Mouse (Mus musculus) monocyte, adult 2 months (primary cell): ENCODE results near the gene Hoxd1.

Experiments used
- DNase-seq, 2 experiments: peaks; one replicate each; pipeline ENCODE4 v3.0.0; 2022; ENCODE audit warnings: low spot score in 2 of 2, low read depth in 1 of 2

Hoxd1 gene

DNA sequence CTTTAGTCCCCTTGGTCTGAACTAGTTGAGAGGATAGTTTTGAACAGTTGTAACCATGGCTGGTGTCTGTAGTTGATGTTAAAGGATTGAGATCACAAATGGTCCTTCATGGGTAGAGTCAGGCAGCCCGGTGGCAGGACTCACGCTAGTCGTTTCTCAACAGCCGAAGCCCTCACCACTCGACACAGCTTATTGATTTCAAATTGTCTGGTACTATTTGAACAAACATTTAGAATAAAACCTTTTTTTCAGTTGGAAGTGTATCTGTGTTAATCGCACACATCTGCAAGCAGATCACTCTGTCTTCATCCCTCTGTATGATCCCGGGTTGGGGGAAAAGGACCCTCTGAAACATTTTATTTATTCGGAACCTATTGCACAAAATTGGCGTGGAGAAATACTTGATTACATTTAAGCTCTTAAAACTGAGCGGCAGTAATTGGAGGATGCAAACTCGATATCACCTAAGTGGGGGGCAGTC is 15.1 kb upstream of the Hoxd1 start:
- DNase-seq, result no peak

DNA sequence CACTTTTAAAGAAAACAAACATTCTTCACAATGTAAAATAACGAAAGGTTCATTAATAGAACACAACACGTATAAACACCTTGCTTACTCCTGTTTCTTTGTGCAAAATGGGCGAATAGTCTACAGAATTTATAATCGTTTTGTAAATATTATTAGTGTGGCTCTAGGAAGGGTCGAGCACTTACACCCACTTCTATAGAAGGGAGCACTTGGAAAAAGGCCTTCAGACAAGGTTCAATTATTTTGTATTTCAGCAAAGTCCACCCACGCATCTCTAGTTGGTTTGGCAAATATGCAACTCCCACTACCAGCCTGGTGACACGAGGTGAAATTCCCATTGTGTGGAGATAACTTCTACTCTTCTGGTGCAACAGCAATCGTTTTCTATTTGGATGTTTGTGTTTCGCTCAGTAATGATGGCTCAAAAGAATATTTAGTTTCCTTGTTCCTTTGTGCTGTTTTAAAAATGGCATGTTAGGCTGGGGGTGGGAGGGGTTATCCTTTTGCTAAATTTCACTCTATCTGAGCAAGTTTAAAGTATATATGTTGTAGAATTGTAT is 14.3 kb upstream of the Hoxd1 start:
- DNase-seq, result no peak

DNA sequence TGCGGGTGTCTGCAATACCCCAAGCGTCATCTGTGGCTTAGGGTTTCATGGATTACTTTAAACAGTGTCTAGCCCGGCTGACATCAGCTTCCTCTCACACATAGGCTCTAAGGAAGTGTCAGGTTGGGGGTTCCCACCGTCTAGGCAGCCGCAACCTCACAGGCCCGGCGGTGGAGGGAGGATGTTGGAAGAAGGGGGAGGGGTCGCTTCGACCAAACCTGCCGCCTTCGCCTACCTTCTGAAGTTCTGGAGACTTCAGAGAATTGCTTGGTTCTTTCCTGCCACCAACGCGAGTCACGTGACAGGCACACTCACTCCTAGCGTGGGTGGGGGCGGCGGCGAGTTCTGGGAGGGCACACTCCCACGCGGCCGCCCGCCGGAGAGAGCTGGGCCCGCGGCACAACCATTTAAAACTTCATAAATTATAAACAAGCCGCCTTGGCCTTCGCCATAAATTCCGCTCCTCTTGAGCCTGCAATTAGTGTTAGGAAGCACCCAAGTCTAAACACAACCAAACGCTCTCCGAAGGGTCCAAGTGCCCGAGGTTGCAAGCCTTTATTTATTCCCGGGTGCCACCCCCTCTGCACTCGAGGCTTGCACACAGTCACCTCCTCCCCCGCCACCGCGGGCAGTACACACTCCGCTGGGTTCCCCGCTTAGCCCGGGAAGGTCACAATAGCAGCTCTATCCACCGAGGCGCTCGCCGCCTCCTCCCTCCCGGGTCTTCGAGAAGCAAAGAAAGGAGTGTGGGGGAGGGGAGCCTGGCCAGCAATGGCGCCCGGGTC is 13.3 kb upstream of the Hoxd1 start:
- DNase-seq, result no peak

DNA sequence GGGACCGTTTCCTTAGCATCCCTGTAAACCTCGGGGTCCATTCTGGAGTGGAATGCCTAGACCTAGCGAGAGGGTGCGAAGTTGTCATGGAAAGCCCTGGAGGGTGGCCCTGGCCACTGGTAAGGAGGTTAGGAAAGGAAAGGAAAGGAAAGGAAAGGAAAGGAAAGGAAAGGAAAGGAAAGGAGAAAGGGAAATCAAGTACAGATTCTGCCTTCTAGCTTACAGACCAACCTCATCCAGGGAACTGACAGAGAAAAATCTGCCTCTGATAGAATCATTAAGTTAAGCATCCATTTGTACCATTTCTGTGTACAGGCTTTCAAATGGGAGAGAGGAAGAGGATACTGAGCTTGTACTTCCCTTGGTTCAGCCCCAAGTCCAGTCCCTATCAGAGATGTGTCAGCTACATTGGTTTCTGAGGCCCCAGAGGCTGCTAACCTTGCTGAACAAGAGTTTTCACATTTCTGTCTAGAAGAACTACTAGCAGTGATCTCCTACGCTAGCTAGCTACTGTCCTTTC is 12.0 kb upstream of the Hoxd1 start:
- DNase-seq, result no peak

DNA sequence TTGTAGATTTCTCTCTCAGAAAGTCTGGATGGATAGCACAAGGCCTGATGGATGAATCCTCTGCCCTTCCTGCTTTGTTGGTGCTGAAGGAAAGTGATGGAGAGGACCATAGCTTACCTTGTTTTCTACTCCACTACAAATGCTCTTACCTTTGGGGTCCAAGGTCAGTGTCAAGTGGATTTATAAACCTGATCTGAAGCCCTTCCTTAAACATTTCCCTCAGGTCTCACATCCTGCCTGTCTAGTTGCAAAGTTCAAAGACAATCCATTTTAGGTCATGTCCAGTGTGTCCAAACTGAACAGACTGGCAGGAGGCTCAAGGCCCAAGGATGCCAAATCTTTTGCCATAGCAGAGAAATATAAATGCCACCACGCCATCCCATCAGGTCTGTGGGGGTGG is 10.9 kb upstream of the Hoxd1 start:
- no peak for DNase-seq

DNA sequence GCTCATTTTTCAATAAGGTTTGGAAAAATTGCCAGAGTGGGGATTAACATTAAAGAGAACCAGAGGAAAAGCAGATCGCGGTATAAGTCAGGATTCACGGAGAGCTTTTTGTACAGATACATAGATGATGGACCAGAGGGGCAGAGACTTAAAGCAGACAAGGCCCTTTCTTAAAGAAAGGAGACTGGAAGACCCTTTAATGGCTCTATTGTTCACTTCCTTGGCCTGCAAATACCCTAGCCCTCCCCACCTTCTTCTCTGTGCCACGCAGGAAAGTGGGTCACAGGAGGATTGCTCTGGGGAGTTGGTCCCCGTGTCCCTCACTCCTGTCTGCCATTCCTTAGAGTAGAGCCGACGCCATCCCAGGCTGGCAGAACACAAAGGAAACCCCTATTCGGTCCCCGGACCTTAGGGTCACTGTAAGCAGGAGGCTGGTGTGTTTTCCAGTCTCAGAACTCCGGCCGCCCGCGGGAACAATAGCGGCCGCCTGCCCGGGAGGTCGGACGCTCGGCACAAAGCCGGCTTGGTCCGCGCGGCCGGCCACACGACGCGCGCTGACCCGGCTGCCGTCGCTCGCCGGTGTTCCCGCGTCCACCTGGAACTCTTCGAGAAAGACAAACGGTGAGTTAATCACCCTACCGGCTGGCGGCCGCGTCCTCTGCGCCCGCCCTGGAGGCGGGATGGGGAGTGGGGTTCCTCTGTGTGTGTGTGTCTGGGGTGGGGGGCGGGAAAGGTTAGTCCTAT is 10.2 kb upstream of the Hoxd1 start:
- no peak for DNase-seq

DNA sequence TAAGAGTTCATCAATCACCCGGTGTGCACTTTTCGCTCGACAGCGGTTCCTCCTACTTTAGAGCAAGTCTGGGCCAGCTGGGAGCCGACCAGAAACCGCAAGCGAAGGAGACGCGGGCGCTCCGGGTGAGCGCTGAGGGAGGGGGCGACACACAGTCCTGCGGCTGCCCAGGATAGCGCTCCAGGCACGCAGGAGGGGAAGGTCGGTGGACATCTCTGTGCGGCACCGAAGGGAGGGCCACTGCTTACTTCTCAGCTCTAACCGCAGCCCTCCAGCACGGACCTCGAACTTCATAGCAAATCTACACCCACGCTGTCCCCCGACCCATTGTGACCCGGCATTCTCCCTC is 9.6 kb upstream of the Hoxd1 start:
- no peak for DNase-seq

DNA sequence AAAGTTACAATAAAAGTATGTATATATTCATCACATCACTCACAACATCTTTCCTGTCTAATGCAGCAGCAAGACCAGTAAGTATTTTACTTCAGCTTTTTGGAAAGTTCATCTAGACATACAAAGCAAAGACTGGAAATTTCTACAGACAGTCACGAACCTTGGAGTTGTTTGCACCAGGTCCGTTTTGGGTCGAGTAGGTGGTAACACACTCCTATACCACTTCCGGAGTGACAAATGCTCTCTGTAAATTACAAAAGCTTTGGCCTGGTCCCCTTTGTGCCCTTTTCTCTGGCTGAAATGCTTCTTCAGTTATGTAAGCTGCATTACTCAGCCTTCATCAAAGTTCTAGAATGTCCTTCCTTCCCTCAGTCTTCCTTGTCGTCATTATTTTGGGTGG is 9.1 kb upstream of the Hoxd1 start:
- no peak for DNase-seq

DNA sequence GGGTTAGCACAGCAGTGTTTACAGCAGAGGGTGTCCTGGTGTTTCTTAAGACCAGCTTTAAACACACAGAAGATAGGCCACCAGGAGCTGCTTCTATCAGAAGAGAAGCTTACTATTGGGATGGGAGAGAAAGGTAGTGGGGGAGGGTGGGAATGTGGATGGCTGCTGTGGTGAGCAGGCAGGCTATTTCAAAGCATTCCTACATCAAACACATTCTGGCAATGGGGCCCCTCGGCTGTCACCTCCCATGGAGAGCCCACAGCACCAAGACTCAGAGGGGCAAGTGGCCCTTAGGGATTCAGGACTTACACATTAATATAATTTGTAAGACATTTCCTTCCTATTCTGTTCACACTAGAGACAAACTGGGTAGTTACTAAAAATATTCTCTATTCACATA is 2.6 kb upstream of the Hoxd1 start:
- DNase-seq, result no peak

DNA sequence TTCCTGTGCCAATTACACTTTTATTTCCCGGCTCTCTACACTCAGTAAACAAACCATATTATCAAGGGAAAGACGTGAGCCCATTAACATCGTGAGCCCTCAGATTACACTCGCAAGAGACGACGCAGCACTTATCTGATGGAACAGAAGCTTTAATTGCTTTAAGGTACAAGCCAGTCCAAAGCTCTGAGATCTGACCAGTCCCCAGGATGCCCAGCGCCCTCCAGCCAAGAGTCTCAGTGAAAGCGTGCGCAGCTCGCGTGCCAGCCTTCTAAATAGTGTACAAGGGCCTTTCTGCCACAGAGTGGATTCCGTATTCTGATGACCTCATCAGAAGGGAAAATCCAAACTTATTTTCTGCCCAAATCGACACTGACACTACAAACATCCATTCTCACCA is 839 bp upstream of the Hoxd1 start:
- no peak for DNase-seq

DNA sequence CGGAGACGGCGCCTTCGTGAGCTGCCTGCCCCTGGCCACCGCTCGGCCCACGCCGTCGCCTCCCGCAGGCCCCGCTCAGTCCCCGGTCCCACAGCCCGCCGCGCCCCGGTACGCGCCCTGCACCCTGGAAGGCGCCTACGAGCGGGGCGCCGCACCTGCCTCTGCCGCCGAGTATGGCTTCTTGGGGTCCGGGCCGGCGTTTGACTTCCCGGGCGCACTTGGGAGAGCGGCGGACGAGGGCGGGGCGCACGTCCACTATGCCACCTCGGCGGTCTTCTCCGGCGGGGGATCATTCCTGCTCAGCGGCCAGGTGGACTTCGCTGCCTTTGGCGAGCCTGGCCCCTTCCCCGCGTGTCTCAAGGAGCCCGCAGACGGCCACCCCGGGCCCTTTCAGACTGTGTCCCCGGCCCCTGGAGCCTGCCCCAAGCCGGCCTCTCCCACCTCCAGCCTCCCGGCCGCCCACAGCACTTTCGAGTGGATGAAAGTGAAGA is 510 bp downstream of the Hoxd1 start:
- no peak for DNase-seq

DNA sequence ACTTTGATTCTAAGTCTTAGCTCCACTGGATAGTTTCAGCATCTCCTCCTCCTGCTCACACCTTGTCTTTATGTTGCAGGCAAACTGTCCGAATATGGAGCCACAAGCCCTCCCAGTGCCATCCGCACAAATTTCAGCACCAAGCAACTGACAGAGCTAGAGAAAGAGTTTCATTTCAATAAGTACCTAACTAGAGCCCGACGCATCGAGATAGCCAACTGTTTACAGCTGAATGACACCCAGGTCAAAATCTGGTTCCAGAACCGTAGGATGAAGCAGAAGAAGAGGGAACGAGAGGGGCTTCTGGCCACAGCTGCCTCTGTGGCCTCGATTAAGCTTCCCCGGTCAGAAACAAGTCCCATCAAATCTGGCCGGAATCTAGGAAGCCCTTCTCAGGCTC is 1.2 kb downstream of the Hoxd1 start:
- no peak for DNase-seq

DNA sequence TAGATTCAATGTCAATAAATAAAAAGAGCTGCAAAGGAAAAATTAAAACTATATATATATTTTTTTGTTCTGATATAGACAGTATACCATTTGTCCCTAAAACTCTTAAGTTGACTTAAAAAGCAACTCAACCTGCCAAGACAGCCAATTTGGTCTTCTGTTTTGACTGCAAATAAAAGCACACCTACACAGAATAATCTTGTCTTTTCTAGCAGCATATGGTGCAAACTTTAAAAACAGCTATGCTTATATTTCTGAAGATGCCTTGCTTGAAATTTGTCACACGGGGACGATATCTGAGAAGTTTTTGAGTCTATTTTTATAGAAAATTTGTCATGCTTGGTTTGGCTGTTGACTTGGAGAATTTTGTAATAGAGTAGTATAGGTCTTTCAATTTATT is 11.6 kb downstream of the Hoxd1 start:
- no peak for DNase-seq

DNA sequence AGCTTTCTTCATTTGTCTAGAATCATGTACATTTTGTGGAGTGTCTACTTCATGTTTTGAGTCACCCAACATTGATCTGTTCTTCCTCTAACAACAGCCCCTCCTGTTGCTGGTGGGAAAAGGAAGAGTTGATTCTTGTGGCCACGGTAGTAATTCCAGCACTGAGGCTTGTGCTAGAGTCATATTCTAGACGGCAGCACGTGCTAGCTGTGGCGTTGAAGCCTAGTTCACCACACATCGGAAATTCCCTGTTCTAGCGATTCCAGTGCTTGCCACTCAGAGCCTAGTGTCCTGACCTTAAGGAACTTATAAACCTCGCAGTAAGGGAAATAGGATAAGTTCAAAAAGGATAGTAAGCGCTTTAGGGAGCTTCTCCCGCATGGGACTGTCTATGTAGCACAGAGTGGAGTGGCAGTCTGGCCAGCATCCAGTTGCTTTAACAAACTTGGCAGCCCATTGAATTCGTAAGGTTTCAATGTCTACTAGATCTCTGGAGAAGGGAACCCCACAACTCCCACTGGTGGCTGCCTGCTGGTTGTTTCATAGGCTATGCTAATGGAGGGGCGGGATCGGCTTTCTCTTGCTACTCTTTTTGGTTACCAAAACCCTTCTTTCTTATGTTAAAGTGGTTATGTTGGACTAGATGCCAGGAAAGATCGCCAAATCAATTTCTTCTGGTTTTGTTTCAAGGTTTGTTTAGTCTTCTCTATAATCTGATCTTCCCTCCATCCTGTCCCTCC is 14.9 kb downstream of the Hoxd1 start:
- DNase-seq, result no peak

DNA sequence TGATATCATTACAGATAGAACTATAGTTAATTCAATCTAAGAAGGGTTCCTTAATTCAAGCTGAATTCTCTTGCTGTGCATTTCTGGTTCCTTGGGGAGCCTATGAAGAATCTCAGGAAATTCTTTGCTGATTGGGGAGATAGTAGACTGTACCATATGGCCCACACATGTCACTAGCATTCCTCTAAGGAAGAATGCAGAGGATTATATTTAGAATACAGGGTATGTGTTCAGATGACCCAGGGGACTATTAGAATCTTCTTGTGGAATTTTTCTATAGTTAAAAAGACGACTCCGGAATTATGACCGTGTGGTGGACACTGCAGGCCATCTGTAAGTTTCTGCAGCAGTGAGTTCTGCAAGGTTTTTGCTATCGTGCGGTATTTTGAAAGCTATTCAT is 18.6 kb downstream of the Hoxd1 start:
- no peak for DNase-seq

DNA sequence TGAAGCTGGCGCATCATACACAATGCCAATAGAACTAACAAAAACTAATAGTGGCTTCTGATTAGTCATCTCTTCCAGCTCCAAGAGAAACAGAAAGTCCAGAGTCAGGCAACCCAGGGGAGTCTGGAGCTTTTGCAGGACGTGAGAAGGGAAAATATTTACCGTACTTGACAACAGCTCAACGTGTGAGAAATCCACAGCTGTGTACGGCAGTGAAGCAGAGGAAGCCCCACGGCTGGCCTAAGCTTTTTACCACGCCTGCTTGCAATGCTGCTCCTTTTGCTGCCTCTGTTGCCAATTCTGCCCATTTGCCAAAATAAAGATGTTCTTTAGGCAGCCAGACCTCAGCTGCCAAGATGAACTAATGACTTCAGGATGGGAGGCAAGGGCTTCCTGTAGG is 32.8 kb downstream of the Hoxd1 start:
- DNase-seq, result no peak

DNA sequence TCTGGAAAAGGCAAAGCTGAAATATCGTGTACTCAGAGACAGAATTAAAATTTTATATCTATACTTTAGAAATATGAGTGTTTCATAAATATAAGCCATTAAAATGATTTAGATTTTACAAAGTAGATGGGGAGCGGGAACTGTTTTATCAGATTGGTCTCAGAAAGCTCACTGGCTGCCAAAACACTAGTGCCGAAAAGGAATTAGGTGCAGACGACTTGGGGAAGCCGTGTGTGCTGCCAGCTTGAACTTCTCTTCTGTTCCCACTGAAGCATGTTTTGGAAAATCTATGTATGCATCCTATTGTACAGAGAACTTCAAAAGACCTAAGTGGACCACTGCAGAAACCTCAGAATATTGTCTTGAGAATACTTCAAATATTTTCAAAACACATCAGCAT is 45.7 kb downstream of the Hoxd1 start:
- no peak for DNase-seq
